Mouse (Mus musculus) G1E (cell line): ENCODE results near the gene Aktip. TPM values are rescaled to one million over a fixed set of nuclear protein-coding genes. Genes with fewer than 3 reads are reported as not detected.

ENCODE experiments used
- ATAC-seq: 2 replicates; pipeline ENCODE4 v1.8.0; 2016; ENCODE audit warnings: mild to moderate bottlenecking; ENCODE audit not compliant: insufficient number of reproducible peaks, poor library complexity, low FRiP score, severe bottlenecking; ENCODE audit errors: extremely low read depth
- DNase-seq: peaks from one replicate; pipeline ENCODE4 v3.0.0; 2012; ENCODE audit warnings: low spot score
- H3K27me3 ChIP-seq: 2 replicates; pipeline ENCODE4 v1.6.1; 2012; ENCODE audit warnings: mild to moderate bottlenecking, low read length, inconsistent platforms; ENCODE audit not compliant: insufficient read depth
- H3K36me3 ChIP-seq: replicated peaks from 2 replicates; pipeline ENCODE3; 2012; ENCODE audit warnings: mild to moderate bottlenecking, inconsistent platforms
- H3K4me1 ChIP-seq: 2 replicates; pipeline ENCODE4 v1.6.1; 2012; ENCODE audit warnings: low read depth, low read length, inconsistent platforms, mixed read lengths; ENCODE audit not compliant: insufficient read depth
- H3K4me3 ChIP-seq: 2 replicates; pipeline ENCODE4 v1.5.1; 2012; ENCODE audit warnings: low read depth, mild to moderate bottlenecking, inconsistent platforms, low read length, moderate library complexity, mixed read lengths
- H3K9me3 ChIP-seq: replicated peaks from 2 replicates; pipeline ENCODE4 v1.6.1; 2012; ENCODE audit warnings: inconsistent platforms
- CTCF ChIP-seq: IDR thresholded peaks from 2 replicates; pipeline ENCODE4 v1.5.1; 2012; ENCODE audit warnings: low read depth, low read length, inconsistent platforms, mixed read lengths
- GATA1 ChIP-seq: IDR thresholded peaks from 2 replicates; pipeline ENCODE4 v1.6.1; 2012; ENCODE audit warnings: borderline replicate concordance, low read length, inconsistent platforms, mixed read lengths
- GATA2 ChIP-seq: IDR thresholded peaks from 2 replicates; pipeline ENCODE4 v1.6.1; 2012; ENCODE audit warnings: low read depth, low read length, inconsistent platforms, borderline replicate concordance
- POLR2AphosphoS5 ChIP-seq: IDR thresholded peaks from 2 replicates; pipeline ENCODE4 v1.6.1; 2012; ENCODE audit warnings: low read depth, low read length, inconsistent platforms; ENCODE audit not compliant: insufficient replicate concordance
- TAL1 ChIP-seq: conservative IDR thresholded peaks from 2 replicates; pipeline ENCODE4 v1.6.1; 2012; ENCODE audit warnings: low read depth, low read length, inconsistent platforms, mixed read lengths
- polyA plus RNA-seq: library from polyadenylated mRNA; stranded (reverse); fragments of >175 nt; gene quantifications from 2 replicates; pipeline ENCODE4 v1.2.3, GENCODE M21; 2012
- total RNA-seq, 2 experiments: library from RNA; stranded (forward) in 1 of 2; stranded (reverse) in 1 of 2; fragments of 200-1000 nt in 1 of 2; fragments of >200 nt in 1 of 2; fragmentation: Nextera tagmentation in 1 of 2; gene quantifications; 2 replicates each; pipeline ENCODE4 v1.2.3; 2014 to 2017

Gene Aktip
- total and polyA plus RNA-seq, 3 experiments: 2.4 to 18.3 (median 12.3) TPM

- Histone ChIP-seq H3K9me3 (no peaks in the 10 kb centered on the region), H3K4me1 (no peaks in the 10 kb centered on the region), H3K36me3 (no peaks in the 10 kb centered on the region), H3K27me3 (no peaks in the 10 kb centered on the region; the same call in none of the 2 replicates), H3K4me3 (no peak overlapping the region)
- DNase-seq: no peak
- no peak for ATAC-seq
- no peak for TF ChIP-seq CTCF
- TF ChIP-seq GATA1: no peak
- no peak for TF ChIP-seq POLR2AphosphoS5
- no peak for TF ChIP-seq GATA2
- TF ChIP-seq TAL1: no peak
Observed at GRCm38 (mm10) chr8:91177708-91178107, 22.1 kb downstream of the Aktip start.

GRCm38 (mm10) chr8:91176176-91176575 lies 23.6 kb downstream of the Aktip start:
- DNase-seq (no peak), ATAC-seq (no peak)
- H3K27me3 ChIP-seq: no peaks in the 10 kb centered on the region; the same call in none of the 2 replicates
- H3K4me1 ChIP-seq: no peaks in the 10 kb centered on the region
- no peaks in the 10 kb centered on the region for H3K9me3 ChIP-seq
- H3K4me3 ChIP-seq: no peak overlapping the region
- TF ChIP-seq GATA2 (no peak), TAL1 (no peak), CTCF (no peak), POLR2AphosphoS5 (no peak), GATA1 (no peak)
- H3K36me3 ChIP-seq: no peaks in the 10 kb centered on the region

- TF ChIP-seq CTCF (no peak), POLR2AphosphoS5 (no peak), GATA1 (no peak), TAL1 (no peak), GATA2 (no peak)
- peaks cover 4% of the 10 kb centered on the region for H3K27me3 ChIP-seq
- DNase-seq: no peak
Observed at GRCm38 (mm10) chr8:91171605-91172004, 28.2 kb downstream of the Aktip start.

GRCm38 (mm10) chr8:91170914-91171313 lies 28.9 kb downstream of the Aktip start:
- Histone ChIP-seq H3K36me3 (no peaks in the 10 kb centered on the region), H3K4me1 (no peaks in the 10 kb centered on the region), H3K9me3 (no peaks in the 10 kb centered on the region), H3K27me3 (peaks cover 4% of the 10 kb centered on the region), H3K4me3 (no peak overlapping the region)
- TF ChIP-seq GATA2 (no peak), POLR2AphosphoS5 (no peak), GATA1 (no peak), CTCF (no peak), TAL1 (no peak)
- ATAC-seq (no peak), DNase-seq (no peak)

More at GRCm38 (mm10) chr8:91171605-91172004, 28.2 kb downstream of the Aktip start:
- Histone ChIP-seq H3K36me3 (no peaks in the 10 kb centered on the region), H3K4me3 (no peak overlapping the region), H3K9me3 (no peaks in the 10 kb centered on the region), H3K4me1 (no peaks in the 10 kb centered on the region)
- no peak for ATAC-seq

GRCm38 (mm10) chr8:91170152-91170551 lies 29.6 kb downstream of the Aktip start:
- no peaks in the 10 kb centered on the region for H3K9me3 ChIP-seq
- no peak overlapping the region for H3K4me3 ChIP-seq
- H3K27me3 ChIP-seq: peaks cover 4% of the 10 kb centered on the region
- H3K36me3 ChIP-seq: no peaks in the 10 kb centered on the region
- TF ChIP-seq TAL1 (no peak), CTCF (no peak), GATA1 (no peak), POLR2AphosphoS5 (no peak), GATA2 (no peak)
- ATAC-seq (no peak), DNase-seq (no peak)
- H3K4me1 ChIP-seq: no peaks in the 10 kb centered on the region

GRCm38 (mm10) chr8:91159959-91160800 lies 39.6 kb downstream of the Aktip start:
- DNase-seq: no peak
- TF ChIP-seq GATA1 (no peak), CTCF (no peak), GATA2 (no peak), TAL1 (no peak), POLR2AphosphoS5 (no peak)
- peaks cover 4% of the 10 kb centered on the region; the same call in 1 of the 2 replicates for H3K9me3 ChIP-seq
- peaks cover 4% of the 10 kb centered on the region for H3K27me3 ChIP-seq
- H3K36me3 ChIP-seq: no peaks in the 10 kb centered on the region
- no peak overlapping the region for H3K4me3 ChIP-seq
- no peaks in the 10 kb centered on the region; the same call in 1 of the 2 replicates for H3K4me1 ChIP-seq
- no peak for ATAC-seq
